Mouse (Mus musculus): ENCODE data around the gene Ehf. TPM values are rescaled to one million over a fixed set of nuclear protein-coding genes. Genes with fewer than 3 reads are reported as not detected.

The Ehf gene
- polyA plus RNA-seq, 1 experiment from 2014 or later = 7.1 TPM

DNA sequence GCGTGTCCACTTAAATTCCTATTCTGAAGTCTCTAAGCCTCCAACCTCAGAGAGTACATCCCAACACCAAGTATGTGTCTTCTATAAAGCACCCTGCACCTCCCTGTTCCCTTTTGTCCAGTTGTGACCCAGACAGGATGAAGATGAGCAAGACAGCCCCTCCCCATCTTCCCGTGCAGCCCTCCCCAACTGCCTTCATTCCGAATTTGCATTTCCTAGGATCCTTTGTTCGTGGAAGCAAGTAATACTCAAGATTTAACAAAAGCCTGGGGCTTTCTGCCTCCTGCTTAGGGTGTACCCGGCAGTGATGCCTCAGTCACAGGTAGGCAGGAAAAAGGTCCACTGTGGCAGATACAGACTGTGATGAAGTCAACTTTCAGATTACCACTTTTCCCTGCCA is 7.6 kb upstream of the Ehf start:
- ATAC-seq (ENCODE audit: low read depth) = no peak
- Histone ChIP-seq H3K4me2 (ENCODE audit: low read depth, low read length) (no peak overlapping the region), H3K27ac (ENCODE audit: low read length) (no peak overlapping the region), H3K9me3 (ENCODE audit: control insufficient read depth, low read length) (no peaks in the 10 kb centered on the region), H3K4me1 (replicated peaks; ENCODE audit: control insufficient read depth, insufficient read depth, low read length) (no peaks in the 10 kb centered on the region; the same call in 1 of the 2 replicates), H3K27me3 (ENCODE audit: control insufficient read depth, insufficient read depth, low read depth, low read length) (no peaks in the 10 kb centered on the region), H3K4me3 (ENCODE audit: low read length) (no peak overlapping the region), H3K9ac (ENCODE audit: low read length) (no peak overlapping the region), H3K36me3 (ENCODE audit: control insufficient read depth, insufficient read depth, low read length) (no peaks in the 10 kb centered on the region)
- 53% methylated on average over 5 of the region's 5 CpGs for WGBS

DNA sequence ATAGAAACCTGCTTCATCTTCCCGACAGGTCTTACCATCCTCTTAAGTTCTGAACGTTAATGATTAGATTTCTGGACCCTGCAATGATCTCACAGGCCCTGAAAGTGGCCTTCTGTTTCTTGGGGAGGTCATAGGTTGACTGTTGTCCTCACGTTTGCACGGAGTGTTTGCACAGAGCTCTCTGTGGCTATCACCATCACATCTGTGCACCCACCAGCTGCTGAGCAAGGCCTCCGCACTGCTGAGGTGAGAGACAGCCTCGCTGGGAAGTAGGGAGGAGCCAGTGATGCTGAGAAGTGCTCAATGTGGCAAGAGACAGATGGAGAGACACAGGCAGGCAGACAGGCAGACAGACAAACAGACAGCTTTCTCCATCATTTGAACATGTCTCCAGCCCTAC is 3.6 kb upstream of the Ehf start:
- no peak for ATAC-seq (ENCODE audit: low read depth)
- Histone ChIP-seq H3K9me3 (ENCODE audit: control insufficient read depth, low read length) (no peaks in the 10 kb centered on the region), H3K27ac (ENCODE audit: low read length) (no peak overlapping the region), H3K4me1 (replicated peaks; ENCODE audit: control insufficient read depth, insufficient read depth, low read length) (no peaks in the 10 kb centered on the region), H3K27me3 (ENCODE audit: control insufficient read depth, insufficient read depth, low read depth, low read length) (no peaks in the 10 kb centered on the region), H3K4me3 (ENCODE audit: low read length) (no peak overlapping the region), H3K4me2 (ENCODE audit: low read depth, low read length) (no peak overlapping the region), H3K9ac (ENCODE audit: low read length) (no peak overlapping the region), H3K36me3 (ENCODE audit: control insufficient read depth, insufficient read depth, low read length) (no peaks in the 10 kb centered on the region)
- WGBS = 22% methylated on average over 6 of the region's 6 CpGs

DNA sequence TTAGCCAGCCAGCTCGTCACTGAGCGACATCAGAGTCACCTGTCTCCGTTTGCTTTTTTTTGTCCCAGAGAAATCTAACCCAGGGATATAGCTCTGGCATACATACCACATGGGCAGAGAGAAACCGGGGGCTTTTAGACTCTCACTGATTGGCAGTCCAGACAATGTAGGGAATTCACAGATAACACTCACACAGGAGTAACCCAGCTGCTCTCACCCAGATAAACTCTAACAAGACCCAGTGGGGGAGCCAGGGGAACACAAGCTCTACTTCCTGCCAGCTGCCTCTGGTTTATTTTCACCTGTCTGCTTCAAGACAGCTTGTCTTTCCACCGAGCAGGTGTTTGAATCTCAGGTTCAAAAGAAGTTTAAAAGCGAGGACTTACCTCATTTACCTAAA is 409 bp downstream of the Ehf start:
- Histone ChIP-seq H3K36me3 (ENCODE audit: control insufficient read depth, insufficient read depth, low read length) (no peaks in the 10 kb centered on the region), H3K27ac (ENCODE audit: low read length) (0 out of 2 replicates have a peak overlapping the region, but pooled peaks have one; percentile 19), H3K4me3 (ENCODE audit: low read length) (no peak overlapping the region), H3K27me3 (ENCODE audit: control insufficient read depth, insufficient read depth, low read depth, low read length) (no peaks in the 10 kb centered on the region), H3K9ac (ENCODE audit: low read length) (no peak overlapping the region), H3K9me3 (ENCODE audit: control insufficient read depth, low read length) (no peaks in the 10 kb centered on the region), H3K4me2 (ENCODE audit: low read depth, low read length) (no peak overlapping the region), H3K4me1 (replicated peaks; ENCODE audit: control insufficient read depth, insufficient read depth, low read length) (no peaks in the 10 kb centered on the region)
- 35% methylated on average over 6 of the region's 6 CpGs for WGBS
- no peak for ATAC-seq (ENCODE audit: low read depth)

DNA sequence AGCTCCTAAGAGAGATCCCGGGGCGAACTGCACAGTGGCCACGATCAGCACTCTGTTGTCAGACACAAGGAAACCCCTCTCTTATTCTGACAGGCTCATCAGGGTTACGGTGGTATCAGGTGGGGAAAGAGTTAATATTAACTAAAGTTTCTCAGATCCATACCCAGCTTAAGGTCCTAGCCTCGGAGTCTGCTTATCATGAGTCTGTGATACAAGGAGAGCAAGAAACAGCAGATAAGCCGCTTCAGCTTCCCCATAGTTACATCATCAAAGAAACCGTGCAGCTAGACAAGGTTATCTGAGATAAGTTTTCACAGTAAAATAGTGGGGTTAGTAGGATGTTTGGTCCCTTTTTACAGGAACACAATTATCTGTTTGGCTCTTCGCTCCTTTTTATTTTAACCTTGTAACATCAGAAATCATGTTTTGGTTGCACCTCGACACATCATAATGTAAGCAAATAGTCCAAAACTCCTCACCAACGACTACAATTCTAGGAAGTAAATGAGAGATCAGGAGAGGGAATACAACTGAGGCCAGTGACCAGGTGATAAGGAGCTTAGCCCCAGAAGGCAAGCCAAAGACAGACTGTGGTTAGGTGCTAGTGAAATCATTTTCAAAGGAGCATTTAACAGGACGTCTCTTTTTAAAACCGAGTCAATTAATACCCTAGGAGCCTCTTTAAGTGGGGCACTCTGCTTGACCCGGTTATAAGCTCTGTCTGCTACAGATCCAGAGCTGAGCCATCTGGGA is 4.2 kb downstream of the Ehf start:
- Histone ChIP-seq H3K4me3 (ENCODE audit: low read length) (no peak overlapping the region), H3K4me2 (ENCODE audit: low read depth, low read length) (no peak overlapping the region), H3K9ac (ENCODE audit: low read length) (no peak overlapping the region), H3K27me3 (ENCODE audit: control insufficient read depth, insufficient read depth, low read depth, low read length) (no peaks in the 10 kb centered on the region), H3K27ac (ENCODE audit: low read length) (no peak overlapping the region), H3K9me3 (ENCODE audit: control insufficient read depth, low read length) (no peaks in the 10 kb centered on the region), H3K36me3 (ENCODE audit: control insufficient read depth, insufficient read depth, low read length) (no peaks in the 10 kb centered on the region), H3K4me1 (replicated peaks; ENCODE audit: control insufficient read depth, insufficient read depth, low read length) (peaks cover 11% of the 10 kb centered on the region)
- 29% methylated on average over 13 of the region's 13 CpGs for WGBS
- no peak for ATAC-seq (ENCODE audit: low read depth)

DNA sequence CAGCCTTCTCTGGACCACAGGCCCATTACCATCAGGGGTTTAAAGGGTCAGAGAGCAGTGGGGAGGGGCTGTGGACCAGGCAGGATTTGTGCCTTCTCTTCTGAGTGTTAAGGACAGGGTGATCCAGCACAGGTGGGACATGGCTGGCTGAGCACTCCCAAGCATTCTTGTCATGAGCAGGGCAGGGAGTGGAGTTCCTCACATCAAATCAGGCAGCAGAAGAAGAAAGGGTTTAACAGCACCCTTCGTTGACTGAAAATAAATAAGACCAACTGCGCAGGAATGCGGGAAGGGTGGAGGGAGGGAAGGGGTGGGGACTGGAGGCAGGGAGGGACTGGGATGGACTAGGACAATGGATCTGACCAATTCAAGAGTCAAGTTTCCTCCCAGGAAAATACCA is 8.6 kb downstream of the Ehf start:
- no peaks in the 10 kb centered on the region for H3K9me3 ChIP-seq (ENCODE audit: control insufficient read depth, low read length)
- no peak overlapping the region for H3K9ac ChIP-seq (ENCODE audit: low read length)
- ATAC-seq (ENCODE audit: low read depth) = peak; percentile 72
- H3K27ac ChIP-seq (ENCODE audit: low read length) = peak overlapping the region; percentile 62
- H3K4me1 ChIP-seq (replicated peaks; ENCODE audit: control insufficient read depth, insufficient read depth, low read length) = peaks cover 17% of the 10 kb centered on the region
- no peaks in the 10 kb centered on the region for H3K27me3 ChIP-seq (ENCODE audit: control insufficient read depth, insufficient read depth, low read depth, low read length)
- H3K36me3 ChIP-seq (ENCODE audit: control insufficient read depth, insufficient read depth, low read length) = no peaks in the 10 kb centered on the region
- H3K4me3 ChIP-seq (ENCODE audit: low read length) = no peak overlapping the region
- no peak overlapping the region for H3K4me2 ChIP-seq (ENCODE audit: low read depth, low read length)
- WGBS = 4% methylated on average over 3 of the region's 3 CpGs

DNA sequence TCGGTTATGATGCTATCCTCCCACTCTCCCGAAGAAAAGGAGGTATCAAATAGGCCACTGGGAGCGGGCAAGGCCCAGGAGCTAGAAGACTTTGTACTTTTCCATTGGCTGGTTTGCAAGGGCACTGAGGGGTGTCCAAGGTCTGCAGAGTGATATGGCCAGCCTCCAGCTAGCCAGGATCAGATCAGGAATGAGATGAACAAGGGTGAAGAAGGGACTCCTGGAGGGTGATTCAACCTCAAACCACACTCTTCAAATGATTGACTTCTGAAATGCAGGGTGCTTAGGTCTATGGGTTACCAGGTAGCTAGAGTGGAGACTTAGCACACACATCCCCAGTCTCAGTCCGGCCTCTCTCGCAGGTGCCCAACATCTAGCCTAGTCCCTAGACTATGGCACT is 9.3 kb downstream of the Ehf start:
- Histone ChIP-seq H3K27me3 (ENCODE audit: control insufficient read depth, insufficient read depth, low read depth, low read length) (no peaks in the 10 kb centered on the region), H3K27ac (ENCODE audit: low read length) (no peak overlapping the region), H3K9ac (ENCODE audit: low read length) (no peak overlapping the region), H3K4me1 (replicated peaks; ENCODE audit: control insufficient read depth, insufficient read depth, low read length) (peaks cover 19% of the 10 kb centered on the region), H3K36me3 (ENCODE audit: control insufficient read depth, insufficient read depth, low read length) (no peaks in the 10 kb centered on the region), H3K4me2 (ENCODE audit: low read depth, low read length) (no peak overlapping the region), H3K9me3 (ENCODE audit: control insufficient read depth, low read length) (no peaks in the 10 kb centered on the region), H3K4me3 (ENCODE audit: low read length) (no peak overlapping the region)
- WGBS = 65% methylated on average over 5 of the region's 5 CpGs
- ATAC-seq (ENCODE audit: low read depth) = no peak

DNA sequence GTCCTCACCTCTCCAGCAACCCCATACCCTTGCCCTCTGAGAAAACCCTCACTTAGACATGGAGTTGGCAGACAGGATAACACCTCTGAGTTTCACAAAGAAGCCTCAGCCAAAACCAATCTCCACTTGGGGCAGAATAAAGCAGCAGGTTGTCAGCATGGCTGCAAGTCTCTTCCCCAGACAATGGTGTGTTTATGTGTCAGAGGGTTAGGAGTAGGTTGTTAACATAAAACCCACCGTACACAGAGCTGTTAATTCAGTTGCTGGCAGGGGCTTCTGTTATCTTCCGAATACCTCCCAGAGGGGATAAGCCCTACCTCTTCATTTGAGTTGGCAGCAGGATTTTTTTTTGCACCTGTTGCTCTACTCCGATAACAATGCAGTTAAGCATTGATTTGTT is 9.9 kb downstream of the Ehf start:
- no peak for ATAC-seq (ENCODE audit: low read depth)
- WGBS = 40% methylated on average over 3 of the region's 3 CpGs
- no peaks in the 10 kb centered on the region for H3K27me3 ChIP-seq (ENCODE audit: control insufficient read depth, insufficient read depth, low read depth, low read length)
- no peak overlapping the region for H3K4me2 ChIP-seq (ENCODE audit: low read depth, low read length)
- peaks cover 19% of the 10 kb centered on the region for H3K4me1 ChIP-seq (replicated peaks; ENCODE audit: control insufficient read depth, insufficient read depth, low read length)
- H3K9me3 ChIP-seq (ENCODE audit: control insufficient read depth, low read length) = no peaks in the 10 kb centered on the region
- no peaks in the 10 kb centered on the region for H3K36me3 ChIP-seq (ENCODE audit: control insufficient read depth, insufficient read depth, low read length)
- H3K4me3 ChIP-seq (ENCODE audit: low read length) = no peak overlapping the region
- no peak overlapping the region for H3K27ac ChIP-seq (ENCODE audit: low read length)
- H3K9ac ChIP-seq (ENCODE audit: low read length) = no peak overlapping the region

DNA sequence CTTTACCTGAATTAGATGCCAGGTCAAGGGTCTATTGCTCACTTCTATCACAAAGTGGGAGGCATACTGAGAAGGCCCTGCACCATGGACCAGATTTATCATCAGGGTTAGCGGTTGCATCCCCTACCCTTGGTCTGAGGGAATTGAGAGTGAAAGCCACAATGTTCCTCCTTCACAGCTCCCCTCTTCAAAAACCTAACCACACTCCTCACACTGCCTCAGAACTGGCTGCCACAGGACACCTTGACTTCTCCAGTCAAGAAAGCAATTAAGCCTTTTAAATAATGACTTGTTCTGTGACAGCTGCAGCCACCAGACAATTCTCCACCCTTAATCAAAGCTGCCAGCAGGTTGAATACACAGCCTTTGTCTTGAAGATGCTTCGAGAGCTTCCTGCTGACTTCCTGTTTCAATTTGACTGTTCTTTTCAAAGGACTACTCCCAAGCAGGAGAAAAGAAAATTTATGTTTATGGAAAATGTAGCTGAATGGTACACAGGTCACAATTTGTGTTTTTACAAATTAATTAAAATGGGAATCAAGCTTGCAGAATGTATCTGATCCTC is 12.3 kb downstream of the Ehf start:
- Histone ChIP-seq H3K4me1 (replicated peaks; ENCODE audit: control insufficient read depth, insufficient read depth, low read length) (peaks cover 23% of the 10 kb centered on the region), H3K4me3 (ENCODE audit: low read length) (no peak overlapping the region), H3K4me2 (ENCODE audit: low read depth, low read length) (no peak overlapping the region), H3K36me3 (ENCODE audit: control insufficient read depth, insufficient read depth, low read length) (no peaks in the 10 kb centered on the region), H3K9me3 (ENCODE audit: control insufficient read depth, low read length) (no peaks in the 10 kb centered on the region), H3K9ac (ENCODE audit: low read length) (no peak overlapping the region), H3K27me3 (ENCODE audit: control insufficient read depth, insufficient read depth, low read depth, low read length) (no peaks in the 10 kb centered on the region), H3K27ac (ENCODE audit: low read length) (no peak overlapping the region)
- 58% methylated on average over 2 of the region's 2 CpGs for whole genome bisulfite sequencing
- ATAC-seq (ENCODE audit: low read depth) = no peak

DNA sequence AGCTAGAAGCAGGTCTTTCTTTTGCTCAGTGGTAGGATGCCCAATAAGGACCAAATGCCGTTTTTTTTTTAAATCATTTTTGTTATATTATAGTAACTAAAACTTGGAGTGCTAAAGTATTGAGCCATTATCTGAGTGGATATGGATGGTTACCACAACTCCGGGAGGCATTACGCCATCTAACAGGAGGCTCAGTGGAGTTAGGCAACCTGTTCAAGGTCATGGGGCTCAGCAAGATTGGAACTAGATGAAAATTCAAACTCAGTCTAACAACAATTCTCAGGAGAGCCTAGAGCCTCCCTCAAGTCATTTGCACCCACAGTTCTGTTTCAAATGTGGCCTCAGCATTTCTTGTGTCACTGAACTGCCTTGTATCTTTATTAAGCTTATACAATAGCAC is 12.9 kb downstream of the Ehf start:
- H3K36me3 ChIP-seq (ENCODE audit: control insufficient read depth, insufficient read depth, low read length) = no peaks in the 10 kb centered on the region
- no peaks in the 10 kb centered on the region for H3K27me3 ChIP-seq (ENCODE audit: control insufficient read depth, insufficient read depth, low read depth, low read length)
- no peak overlapping the region for H3K27ac ChIP-seq (ENCODE audit: low read length)
- H3K4me2 ChIP-seq (ENCODE audit: low read depth, low read length) = no peak overlapping the region
- no peak overlapping the region for H3K4me3 ChIP-seq (ENCODE audit: low read length)
- H3K9ac ChIP-seq (ENCODE audit: low read length) = no peak overlapping the region
- H3K9me3 ChIP-seq (ENCODE audit: control insufficient read depth, low read length) = no peaks in the 10 kb centered on the region
- ATAC-seq (ENCODE audit: low read depth) = no peak
- WGBS = 87% methylated on average over 3 of the region's 3 CpGs
- peaks cover 19% of the 10 kb centered on the region for H3K4me1 ChIP-seq (replicated peaks; ENCODE audit: control insufficient read depth, insufficient read depth, low read length)
